Mouse (Mus musculus): ENCODE measurements around the gene Mmp21.
"Not testable (repeated sequence)": the region's sequence is repeated elsewhere in the genome, so short reads cannot be mapped to it uniquely, and the experiment has no call there.

Mmp21 gene

DNA sequence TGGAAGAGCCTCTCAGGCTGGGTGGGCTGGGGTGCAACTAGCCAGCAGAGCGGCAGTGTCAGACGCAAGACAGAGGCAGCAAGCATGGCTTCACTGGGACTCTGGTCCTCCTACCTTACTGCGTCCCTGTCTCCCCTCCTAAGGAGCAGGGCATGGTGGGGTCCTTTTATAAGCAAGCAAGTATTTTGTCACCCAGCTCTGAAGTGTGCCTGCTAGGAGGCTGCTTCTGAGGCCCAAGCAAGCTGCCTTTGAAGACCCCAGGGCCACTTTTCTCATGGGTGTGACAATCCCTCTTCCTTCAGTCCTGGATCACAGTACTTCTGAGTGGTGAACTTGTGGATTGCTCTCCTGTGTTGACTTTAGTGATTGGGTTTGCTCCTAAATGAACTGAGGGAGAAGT is at the start of gene Mmp21:
Gene Mmp21, minus strand, starts transcription at position 101 of the 400 bp plus-strand sequence.
- DNase-seq (ENCODE audit: low spot score in 2 of 2): no peak

DNA sequence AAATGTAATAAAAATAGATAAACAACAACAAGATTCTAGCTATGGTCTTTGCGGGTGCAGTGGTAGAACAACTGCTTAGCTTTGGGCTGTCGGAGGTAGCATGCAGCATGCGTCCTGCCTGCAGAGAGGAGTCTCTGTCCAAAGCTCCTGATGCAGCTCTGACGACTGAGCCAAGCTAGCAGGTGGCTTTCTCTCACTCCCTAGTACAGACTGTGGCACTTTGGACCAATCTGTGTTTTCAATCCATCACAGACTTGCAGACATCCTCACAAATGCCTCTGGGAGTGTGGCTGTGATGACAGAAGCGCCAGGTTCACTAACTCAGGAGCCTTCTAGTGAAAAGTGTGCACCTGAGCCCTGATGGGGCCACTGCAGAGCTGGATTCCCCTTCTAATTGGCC is 49.5 kb upstream of the Mmp21 start:
- DNase-seq (ENCODE audit: low spot score in 2 of 2): no peak

- DNase-seq (ENCODE audit: low spot score in 2 of 2): no peak
Measured at GRCm38 (mm10) chr7:133727027-133727426, 47.2 kb upstream of the Mmp21 start.

GRCm38 (mm10) chr7:133725571-133725970 is 45.7 kb upstream of the Mmp21 start:
- DNase-seq (ENCODE audit: low spot score in 2 of 2): no peak

- no peak for DNase-seq (ENCODE audit: low spot score in 2 of 2)
Measured at GRCm38 (mm10) chr7:133724844-133725243, 45.0 kb upstream of the Mmp21 start.

DNA sequence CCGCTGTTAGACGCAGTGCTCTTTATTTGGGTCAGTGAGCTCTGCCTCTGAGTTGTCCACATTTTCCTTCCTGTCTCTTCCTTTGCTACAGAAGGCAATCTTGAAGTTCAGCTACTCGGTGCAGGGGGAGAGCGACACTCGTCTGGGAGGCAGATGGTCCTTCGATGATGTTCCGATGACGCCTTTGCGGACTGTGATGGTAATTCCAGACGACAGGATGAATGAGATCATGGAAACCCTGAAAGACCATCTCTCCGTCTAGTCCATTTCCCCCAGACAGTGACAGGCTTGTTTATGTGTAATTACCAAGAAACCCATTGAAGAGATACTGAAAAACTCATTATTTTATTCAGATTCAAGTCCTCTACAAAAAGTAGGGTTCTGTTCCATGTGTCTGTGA is 40.8 kb upstream of the Mmp21 start:
- no peak for DNase-seq (ENCODE audit: low spot score in 2 of 2)

DNA sequence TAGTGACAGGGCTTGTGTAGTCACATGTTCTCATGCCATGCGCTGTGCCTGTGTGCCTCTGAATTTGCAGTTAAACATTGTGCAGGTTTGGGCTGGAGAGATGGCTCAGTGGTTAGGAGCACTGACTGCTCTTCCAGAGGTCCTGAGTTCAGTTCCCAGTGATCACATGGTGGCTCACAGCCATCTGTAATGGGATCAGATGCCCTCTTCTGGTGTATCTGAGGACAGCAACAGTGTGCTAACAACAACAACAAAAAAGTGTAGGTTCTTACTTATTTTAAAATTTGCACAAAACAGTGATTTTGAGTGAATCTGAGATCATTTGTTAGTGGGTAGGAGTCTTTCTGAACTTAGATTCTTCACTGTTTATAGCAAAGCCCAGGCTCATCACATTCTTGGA is 38.7 kb upstream of the Mmp21 start:
- DNase-seq (ENCODE audit: low spot score in 2 of 2): no peak

DNA sequence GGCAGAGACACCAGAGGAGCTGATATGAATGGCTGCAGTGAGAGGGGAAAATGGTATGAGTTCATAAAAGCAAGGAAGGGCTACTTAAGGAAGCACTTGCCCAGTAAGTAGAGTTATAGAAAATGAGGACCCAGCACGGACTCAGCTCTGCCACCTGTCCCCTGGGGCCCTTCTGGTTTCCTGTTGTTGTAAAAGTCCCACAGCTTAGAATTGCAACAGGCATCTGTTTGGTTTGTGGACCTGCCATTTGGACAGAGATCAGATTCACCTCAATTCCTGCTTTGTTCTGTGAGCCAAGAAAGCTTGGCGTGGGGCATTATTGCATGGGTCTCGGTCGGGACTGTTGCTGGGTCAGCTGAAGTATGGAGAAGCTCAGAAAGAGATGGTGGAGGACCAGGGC is 35.5 kb upstream of the Mmp21 start:
- no peak for DNase-seq (ENCODE audit: low spot score in 2 of 2)

DNA sequence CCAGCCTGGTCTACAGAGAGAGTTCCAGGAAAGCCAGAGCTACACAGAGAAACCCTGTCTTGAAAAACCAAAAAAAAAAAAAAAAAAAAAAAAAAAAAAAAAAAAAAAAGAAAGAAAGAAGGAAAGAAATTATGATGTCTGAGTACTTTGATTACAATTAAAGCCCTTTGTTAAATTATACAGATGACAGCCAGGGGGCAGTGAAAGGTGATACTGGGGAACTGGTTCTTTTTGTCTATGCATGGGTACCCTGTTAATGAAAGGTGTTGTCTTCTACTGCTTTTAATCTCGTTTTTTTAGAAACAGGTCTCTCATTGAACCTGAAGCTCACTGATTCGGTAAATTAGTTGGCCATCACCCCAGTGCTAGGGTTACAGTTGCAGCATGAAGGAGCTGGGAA is 27.4 kb upstream of the Mmp21 start:
- DNase-seq (ENCODE audit: low spot score in 2 of 2): no peak

DNA sequence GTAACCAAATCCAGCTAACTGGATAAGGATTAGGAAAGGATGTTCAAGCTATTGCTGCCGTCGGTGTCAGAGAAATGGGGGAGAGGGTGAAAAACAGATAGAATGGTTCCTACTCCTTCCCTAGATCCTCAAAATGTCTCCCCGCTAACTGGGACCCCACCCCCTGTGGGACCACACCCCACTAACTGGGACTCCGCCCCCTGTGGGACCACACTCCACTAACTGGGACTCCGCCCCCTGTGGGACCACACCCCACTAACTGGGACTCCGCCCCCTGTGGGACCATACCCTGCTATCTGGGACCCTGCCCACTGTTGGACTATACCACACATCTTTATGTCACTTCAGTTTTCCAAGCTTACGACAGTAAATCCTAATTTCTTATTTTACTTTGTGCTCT is 24.0 kb upstream of the Mmp21 start:
- no peak for DNase-seq (ENCODE audit: low spot score in 2 of 2)

DNA sequence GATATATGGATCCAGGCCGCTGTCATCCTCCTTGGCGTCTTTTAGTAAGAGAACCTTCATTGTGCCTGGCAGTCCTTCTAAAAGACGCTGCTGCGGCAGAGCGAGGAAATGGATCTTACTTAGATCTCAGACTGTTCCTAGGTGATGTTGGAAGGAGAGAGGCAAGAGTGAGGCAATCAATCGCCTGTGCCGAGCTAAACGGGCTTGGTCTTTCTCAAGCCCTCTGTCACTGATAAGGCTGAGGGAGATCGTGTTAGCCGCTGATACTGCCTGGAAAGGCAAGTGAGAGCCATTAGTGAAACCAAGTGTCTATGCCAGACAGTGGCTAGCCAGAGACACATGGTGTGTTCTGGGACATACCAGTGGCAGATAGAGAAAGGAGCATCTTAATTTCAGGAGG is 22.5 kb upstream of the Mmp21 start:
- DNase-seq (ENCODE audit: low spot score in 2 of 2): no peak

- no peak for DNase-seq (ENCODE audit: low spot score in 2 of 2)
Measured at GRCm38 (mm10) chr7:133701366-133701765, 21.5 kb upstream of the Mmp21 start.

GRCm38 (mm10) chr7:133699885-133700284 is 20.0 kb upstream of the Mmp21 start:
- no peak for DNase-seq (ENCODE audit: low spot score in 2 of 2)

GRCm38 (mm10) chr7:133698021-133698709 is 18.3 kb upstream of the Mmp21 start:
- no peak for DNase-seq (ENCODE audit: low spot score in 2 of 2)

- not testable (repeated sequence) for DNase-seq (ENCODE audit: low spot score in 2 of 2)
Measured at GRCm38 (mm10) chr7:133685644-133686043, 5.8 kb upstream of the Mmp21 start.

DNA sequence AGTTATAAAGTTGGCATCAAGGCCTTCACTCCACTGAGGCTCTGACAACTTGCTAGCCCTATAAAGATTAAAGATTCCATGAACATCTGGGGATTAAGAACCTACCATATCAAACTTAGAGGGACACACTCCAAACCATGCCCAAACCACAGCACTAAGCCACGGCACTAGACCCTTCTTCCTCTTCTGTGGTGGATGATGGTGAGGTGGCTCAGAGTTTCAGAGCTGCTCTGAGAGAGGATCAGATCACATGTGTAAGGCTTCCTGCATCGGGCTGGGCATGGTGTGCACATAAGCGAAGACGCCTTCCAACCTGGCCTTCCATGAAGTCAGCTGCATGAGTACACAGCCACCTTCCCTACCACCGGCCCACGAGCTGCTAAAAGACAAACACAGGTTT is 4.8 kb upstream of the Mmp21 start:
- DNase-seq (ENCODE audit: low spot score in 2 of 2): no peak

GRCm38 (mm10) chr7:133684110-133684509 is 4.2 kb upstream of the Mmp21 start:
- DNase-seq (ENCODE audit: low spot score in 2 of 2): no peak

DNA sequence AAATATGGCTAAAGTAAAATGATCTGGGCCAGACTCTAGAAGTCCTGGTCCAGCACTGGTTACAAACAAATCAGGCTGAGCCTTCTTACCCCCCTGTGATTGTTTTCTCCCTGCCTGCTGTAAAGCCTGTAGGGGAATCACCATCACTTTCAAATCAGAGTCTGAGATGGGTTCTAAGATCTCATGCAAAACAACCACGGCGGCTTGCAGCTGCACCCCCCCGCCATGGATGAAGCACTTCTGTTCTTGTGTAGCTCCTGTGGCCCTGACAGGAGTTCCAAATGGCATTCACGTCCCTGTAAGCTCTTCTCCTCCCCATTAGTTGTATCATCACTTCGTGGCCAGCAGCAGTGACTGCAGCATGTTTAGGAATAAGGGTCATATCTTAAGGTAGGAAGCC is 3.8 kb upstream of the Mmp21 start:
- DNase-seq (ENCODE audit: low spot score in 2 of 2): no peak

- no peak for DNase-seq (ENCODE audit: low spot score in 2 of 2)
Measured at GRCm38 (mm10) chr7:133679439-133679838, 422 bp downstream of the Mmp21 start.

GRCm38 (mm10) chr7:133678716-133679115 is 1.1 kb downstream of the Mmp21 start:
- DNase-seq (ENCODE audit: low spot score in 2 of 2): no peak

- DNase-seq (ENCODE audit: low spot score in 2 of 2): no peak
Measured at GRCm38 (mm10) chr7:133676002-133676401, 3.9 kb downstream of the Mmp21 start.

- DNase-seq (ENCODE audit: low spot score in 2 of 2): no peak
Measured at GRCm38 (mm10) chr7:133670846-133671245, 9.0 kb downstream of the Mmp21 start.

DNA sequence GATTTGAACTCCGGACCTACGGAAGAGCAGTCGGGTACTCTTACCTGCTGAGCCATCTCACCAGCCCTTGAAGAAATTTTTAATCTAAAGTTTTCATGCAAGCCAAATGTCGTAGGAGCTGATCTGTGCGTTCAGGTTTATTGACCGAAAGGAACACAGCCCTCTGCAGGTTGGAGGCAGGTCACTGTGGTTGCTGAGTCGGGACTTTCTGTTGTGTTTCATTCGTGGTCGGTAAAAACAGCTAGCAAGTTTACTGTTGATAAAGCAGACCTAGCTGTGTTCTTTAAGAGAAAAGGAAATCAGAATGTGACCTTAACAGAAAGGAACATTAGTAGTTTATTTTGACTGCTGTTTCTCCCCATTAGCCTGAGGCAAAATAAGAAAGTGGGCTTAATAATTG is 9.9 kb downstream of the Mmp21 start:
- DNase-seq (ENCODE audit: low spot score in 2 of 2): no peak

GRCm38 (mm10) chr7:133669071-133669470 is 10.8 kb downstream of the Mmp21 start:
- DNase-seq (ENCODE audit: low spot score in 2 of 2): no peak
